Mouse (Mus musculus): ENCODE measurements around the gene Farsa.

Farsa gene

DNA sequence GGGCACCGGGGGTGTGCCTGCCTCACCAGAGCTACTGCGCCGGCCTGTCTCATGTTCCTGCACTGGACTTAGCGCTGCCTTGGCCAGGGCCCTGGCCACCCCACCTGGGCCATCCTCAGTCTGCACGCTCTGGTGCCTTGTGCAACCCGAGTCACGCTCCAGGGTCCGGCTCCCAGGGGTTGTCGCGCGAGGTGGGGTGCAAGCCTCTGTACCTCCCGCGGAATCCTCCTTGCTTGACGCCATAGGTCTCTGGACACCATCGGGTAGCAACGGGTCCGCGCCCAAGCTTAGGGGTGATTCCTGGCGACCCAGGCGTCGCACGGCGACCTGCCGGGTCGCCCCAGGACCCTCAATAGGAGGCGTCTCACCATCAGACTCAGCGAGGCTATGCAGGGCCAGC is 55.6 kb downstream of the Farsa start:
- DNase-seq, result no peak

GRCm38 (mm10) chr8:84912895-84913501 is 56.2 kb downstream of the Farsa start:
- DNase-seq, result peak; percentile 87 to 89

DNA sequence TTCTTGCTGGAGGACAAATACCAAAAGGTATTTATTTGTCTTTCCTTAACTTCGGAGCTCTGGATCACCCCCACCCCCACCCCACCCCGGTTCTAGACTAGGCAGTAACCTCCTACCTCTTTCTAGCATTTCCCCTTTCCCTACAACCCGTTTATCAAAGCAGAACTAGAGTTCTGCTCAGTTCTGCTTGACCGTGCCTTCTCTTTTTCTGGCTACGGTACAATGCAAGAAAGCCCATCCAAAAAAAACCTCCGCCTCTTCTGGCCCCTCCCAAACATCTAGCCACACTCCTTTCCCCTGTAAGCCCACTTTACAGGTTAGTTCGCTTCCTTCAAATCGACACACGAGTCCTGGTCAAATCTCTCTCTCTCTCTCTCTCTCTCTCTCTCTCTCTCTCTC is 56.7 kb downstream of the Farsa start:
- DNase-seq, result no peak

GRCm38 (mm10) chr8:84913960-84914359 is 57.2 kb downstream of the Farsa start:
- peak in 1 of 2 experiments; percentile 44 for DNase-seq

- DNase-seq, result peak; percentile 54 to 67
These were observed 58.5 kb downstream of the Farsa start for GRCm38 (mm10) chr8:84915269-84915668.

- no peak for DNase-seq
These were observed 61.0 kb downstream of the Farsa start for GRCm38 (mm10) chr8:84917781-84918180.

DNA sequence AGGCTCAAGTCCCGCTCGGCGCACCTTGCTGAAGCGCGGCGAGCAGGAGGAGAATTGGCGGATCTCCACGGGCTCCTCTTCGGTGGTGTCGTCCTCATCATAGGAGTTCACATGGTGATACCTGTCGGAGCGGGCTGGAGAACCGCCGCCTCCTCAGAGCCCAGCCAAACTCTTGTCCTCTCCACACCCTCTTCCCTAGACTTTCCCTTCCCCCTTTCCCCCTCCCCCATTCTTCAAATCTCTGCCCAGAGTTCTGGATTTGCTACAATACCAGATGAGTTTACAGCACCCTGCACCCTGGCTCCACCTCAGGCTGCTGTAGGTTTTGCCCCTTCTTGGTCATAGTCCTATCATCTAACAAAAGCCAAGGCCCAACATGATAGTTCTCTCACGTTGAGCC is 61.9 kb downstream of the Farsa start:
- no peak for DNase-seq
